Mouse (Mus musculus): Measurements from ENCODE around the gene Chia1.
"Not testable (repeated sequence)": the region's sequence is repeated elsewhere in the genome, so short reads cannot be mapped to it uniquely, and the experiment has no call there.

The Chia1 gene

DNA sequence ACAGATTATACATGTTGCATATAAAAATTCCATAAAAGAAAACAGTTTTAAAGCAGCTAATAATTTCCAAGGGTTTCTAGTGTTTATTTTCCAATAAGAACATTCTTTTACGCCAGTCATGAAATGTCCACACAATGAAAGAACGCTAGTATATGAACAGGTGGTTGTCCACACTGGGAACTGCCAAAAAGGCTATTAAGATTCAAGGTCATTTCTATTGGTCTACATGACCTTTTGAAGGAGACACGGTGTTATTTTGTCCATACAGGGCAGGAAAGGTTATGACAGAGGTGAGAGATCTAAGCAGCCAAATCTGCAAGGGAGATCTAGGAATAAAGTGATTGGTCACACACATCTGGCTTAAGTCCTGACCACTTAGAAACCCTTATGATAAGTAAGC, at the start of gene Chia1:
Gene Chia1, plus strand, starts transcription at position 301 of the 400 bp plus-strand sequence.
- in situ Hi-C loops (cut with MboI, MseI), result no loop called here

DNA sequence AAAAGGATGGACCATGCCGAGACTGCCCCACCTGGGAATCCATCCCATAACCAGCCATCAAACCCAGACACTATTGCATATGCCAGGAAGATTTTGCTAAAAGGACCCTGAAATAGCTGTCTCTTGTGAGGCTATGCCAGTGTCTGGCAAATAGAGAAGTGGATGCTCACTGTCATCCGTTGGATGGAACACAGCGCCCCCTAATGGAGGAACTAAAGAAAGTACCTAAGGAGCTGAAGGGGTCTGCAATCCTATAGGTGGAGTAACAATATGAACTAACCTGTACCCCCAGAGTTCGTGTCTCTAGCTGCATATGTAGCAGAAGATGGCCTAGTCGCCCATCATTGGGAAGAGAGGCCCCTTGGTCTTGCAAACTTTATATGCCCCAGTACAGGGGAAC, 45.3 kb upstream of the Chia1 start:
- in situ Hi-C loops (cut with MboI, MseI), result not testable (repeated sequence)

DNA sequence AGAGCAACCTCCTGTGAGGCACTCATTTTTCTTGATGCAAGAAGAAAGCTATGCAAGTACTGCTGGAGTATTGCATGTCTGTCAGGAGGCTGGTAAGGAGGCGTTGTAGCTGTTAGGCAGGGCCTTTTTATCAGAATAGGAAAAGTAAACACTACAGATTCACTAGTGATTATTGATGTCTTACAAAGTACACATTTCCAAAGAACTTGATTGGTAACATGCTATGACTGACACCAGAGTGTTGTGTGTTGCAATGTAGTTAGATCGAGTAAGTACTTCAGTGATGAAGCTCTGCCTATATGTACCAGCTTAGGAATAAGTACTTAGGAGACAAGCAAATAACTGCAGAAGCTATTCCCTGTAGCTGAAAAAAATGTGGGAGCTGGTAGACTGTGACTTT, 42.0 kb upstream of the Chia1 start:
- in situ Hi-C loops (cut with MboI, MseI), result no loop called here

DNA sequence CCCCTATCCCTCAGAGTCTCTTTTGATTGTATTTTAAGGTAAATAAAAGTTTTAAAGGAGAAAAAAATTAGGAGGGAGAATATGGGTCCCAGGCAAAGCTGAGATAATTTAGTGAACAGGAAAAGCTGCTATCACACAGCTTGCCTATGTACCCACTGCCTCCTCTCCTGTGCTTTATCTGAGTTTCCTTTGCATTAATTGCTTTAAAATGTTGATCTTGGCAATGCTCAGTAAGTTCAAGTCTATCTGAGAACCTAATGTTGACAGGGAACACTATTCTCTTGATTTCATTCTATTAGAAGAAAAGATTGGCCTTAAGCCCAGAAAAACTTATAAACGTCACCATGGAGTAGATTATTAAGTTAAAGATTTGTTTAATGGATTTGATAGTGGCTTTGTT, 38.2 kb upstream of the Chia1 start:
- in situ Hi-C loops (cut with MboI, MseI), result no loop called here

DNA sequence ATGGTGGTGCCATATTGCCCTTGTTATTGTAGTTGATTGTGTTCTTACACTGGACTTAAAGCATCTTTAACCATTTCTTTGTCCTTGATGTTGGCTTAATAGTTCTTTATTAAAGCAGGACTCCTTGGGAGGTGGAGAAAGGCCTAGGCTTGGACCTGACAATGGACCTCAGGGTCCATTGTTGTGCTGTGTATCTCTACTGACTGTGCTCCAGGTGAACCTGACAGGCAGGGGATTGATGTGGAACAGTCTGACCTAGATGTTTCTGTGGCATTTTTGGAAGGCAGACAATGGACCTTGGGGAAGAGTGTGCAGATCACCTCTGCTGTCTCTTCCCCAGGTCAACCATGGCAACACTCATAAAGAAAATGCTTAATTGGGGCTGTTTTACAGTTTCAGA, 14.0 kb downstream of the Chia1 start:
- in situ Hi-C loops (cut with MboI, MseI), result loop anchor here (5.0 kb wide), 1 partner anchor 180 kb away; no protein-coding TSS in a partner anchor

DNA sequence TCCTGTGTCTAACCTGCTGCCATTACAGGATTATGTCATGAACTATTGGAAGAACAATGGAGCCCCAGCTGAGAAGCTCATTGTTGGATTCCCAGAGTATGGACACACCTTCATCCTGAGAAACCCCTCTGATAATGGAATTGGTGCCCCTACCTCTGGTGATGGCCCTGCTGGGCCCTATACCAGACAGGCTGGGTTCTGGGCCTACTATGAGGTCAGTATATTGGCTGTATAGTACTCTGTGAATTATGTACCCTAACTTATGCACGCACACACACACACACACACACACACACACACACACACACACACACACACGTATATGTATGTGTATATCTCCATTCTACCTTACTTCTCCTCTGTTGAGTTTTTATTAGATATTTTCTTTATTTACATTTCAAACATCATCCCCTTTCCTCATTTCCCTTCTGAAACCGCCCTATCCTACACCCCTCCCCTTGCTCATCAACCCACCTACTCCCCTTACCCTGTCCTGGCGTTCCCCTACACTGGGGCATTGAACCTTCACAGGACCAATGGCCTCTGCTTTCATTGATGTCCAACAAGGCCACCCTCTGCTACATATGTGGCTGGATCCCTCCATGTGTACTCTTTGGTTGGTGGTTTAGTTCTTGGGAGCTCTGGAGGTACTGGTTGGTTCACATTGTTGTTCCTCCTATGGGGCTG, 15.9 kb downstream of the Chia1 start:
- in situ Hi-C loops (cut with MboI, MseI), result loop anchor here (5.0 kb wide), 1 partner anchor 178 kb away; no protein-coding TSS in a partner anchor

DNA sequence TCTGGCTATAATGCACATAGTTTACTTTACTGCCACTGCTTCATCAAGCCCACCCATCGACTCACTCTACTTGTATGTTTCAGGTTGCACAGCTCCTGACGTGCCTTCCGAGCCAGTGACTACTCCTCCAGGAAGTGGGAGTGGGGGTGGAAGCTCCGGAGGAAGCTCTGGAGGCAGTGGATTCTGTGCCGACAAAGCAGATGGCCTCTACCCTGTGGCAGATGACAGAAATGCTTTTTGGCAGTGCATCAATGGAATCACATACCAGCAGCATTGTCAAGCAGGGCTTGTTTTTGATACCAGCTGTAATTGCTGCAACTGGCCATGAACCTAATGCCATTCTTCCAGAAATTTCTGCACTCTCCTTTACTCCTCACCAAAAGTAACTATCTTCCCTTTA, 18.7 kb downstream of the Chia1 start:
- in situ Hi-C loops (cut with MboI, MseI), result no loop called here

DNA sequence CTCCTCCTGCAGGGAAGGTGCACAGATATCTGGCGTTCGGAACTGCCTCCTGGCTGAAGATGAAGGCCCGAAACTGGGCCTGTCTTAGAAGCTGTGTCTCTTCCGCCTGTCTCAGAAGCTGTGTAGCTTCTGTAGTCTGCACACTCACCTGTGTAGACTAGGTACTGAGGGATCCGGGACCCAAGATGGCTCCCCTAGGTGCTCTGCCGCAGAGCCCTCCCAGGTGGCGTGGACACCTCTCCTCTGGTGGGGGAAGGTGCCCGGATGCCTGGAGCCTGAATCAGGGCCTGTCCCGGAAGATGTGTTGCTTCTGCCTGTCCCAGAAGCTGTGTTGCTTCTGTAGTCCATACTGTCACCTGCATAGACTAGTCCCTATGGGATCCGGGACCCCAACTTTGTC, 31.1 kb downstream of the Chia1 start:
- in situ Hi-C loops (cut with MboI, MseI), result no loop called here

DNA sequence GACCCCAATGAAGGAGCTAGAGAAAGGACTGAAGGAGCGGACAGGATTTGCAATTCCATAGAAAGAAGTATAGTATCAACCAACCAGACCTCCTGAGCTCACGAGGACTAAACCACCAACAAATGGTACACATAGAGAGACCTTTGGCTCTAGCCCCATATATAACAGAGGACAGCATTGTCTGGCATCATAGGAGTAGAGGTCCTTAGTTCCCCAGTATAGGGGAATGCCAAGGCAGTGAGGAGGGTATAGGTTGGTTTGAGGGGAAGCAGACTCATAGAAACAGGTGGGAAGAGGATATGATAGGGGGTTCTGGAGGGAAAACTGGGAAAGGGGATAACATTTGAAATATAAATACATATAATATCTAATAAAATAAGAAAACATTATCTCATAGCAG, 41.4 kb downstream of the Chia1 start:
- in situ Hi-C loops (cut with MboI, MseI), result no loop called here

DNA sequence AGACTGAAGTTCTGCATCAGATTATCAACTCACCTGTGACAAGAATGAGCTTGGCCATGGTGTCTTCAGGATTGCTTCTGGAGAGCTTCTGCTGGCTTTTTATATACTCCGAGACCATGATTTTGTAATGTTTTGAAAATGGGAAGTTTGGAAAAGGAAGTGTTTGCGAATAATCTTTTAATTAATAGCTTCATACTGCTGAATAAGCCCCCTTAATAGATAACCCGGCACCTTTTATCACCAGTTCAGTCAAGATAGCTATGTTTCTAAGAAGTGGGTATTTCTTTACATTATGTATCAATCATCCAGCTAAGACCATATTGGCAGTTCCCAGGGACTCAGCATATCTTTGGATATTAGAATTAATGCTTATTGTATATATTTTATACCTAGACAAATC, 54.4 kb downstream of the Chia1 start, which contains the start of gene Chil3:
Gene Chil3, minus strand, starts transcription at position 101 of the 400 bp plus-strand sequence.
- in situ Hi-C loops (cut with MboI, MseI), result loop anchor here (5.0 kb wide), 1 partner anchor 50 kb away; the partner anchor contains the start of gene Chil4

DNA sequence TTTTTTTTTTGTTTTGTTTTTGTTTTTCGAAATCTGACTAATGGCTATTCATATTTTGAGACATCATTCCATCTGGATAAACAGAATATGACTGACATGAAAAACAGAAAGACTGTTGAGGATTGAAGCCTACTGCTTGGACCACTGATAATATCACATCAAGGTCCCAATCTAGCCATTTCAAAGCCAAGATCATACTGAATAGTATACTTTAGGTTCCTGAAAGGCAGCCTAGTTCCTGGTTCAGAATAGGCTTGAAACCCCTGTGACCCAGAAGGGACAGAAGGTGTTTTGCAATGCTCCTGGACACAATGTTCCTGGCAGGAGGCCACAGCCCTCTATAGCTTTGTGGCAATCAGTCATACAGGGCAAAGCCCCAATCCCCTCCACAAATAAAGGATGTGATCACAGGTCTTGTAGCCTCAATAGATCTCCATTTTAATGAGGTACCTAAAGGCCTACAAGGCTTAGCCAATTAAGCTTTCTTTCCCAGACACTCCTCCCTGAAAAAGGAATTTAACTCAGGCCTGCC, 57.6 kb downstream of the Chia1 start:
- in situ Hi-C loops (cut with MboI, MseI), result no loop called here

DNA sequence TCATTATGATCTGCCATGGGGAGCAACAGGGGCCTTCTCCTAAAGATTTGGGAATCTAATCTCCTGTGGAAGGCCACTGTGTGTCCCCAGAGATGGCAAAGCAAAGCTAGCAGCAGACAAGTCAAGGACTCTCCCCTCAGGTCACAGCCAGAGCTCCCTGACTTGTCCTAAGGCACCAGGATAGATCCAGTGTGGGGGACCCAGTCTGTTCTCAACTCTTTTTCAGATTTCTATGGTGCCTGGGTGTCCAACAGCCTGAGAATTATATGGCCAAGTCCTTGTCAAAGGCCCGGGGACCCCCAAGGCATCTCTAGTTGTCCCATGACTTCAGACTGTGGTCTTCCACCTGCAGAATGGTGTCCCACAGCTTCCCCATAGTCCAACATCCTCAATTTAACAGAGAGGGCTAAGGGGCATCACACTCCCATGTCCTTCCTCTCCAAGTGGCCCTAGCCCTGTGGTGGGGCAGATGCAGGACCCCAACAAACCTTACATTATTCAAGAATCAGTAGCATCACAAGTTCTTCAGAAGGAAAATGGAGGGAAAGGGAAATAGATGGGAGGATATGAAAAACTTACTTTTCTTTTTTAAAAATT, 58.2 kb downstream of the Chia1 start:
- in situ Hi-C loops (cut with MboI, MseI), result no loop called here

DNA sequence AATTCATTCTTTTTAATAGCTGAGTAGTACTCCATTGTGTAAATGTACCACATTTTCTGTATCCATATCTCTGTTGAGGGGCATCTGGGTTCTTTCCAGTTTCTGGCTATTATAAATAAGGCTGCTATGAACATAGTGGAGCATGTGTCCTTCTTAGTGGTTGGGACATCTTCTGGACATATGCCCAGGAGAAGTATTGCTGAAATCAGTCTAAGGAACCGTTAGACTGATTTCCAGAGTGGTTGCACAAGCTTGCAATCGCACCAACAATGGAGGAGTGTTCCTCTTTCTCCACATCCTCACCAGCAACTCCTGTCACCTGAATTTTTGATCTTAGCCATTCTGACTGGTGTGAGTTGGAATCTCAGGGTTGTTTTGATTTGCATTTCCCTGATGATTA, 59.5 kb downstream of the Chia1 start:
- in situ Hi-C loops (cut with MboI, MseI), result not testable (repeated sequence)

DNA sequence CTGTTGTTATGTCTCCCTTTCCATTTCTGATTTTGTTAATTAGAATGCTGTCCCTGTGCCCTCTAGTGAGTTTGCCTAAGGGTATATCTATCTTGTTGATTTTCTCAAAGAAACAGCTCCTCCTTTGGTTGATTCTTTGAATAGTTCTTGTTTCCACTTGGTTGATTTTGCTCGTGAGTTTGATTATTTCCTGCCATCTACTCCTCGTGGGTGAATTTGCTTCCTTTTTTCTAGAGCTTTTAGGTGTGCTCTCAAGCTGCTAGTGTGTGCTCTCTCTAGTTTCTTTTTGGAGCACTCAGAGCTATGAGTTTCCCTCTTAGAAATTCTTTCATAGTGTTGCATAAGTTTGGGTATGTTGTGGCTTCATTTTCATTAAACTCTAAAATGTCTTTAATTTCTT, 61.9 kb downstream of the Chia1 start:
- in situ Hi-C loops (cut with MboI, MseI), result not testable (repeated sequence)

DNA sequence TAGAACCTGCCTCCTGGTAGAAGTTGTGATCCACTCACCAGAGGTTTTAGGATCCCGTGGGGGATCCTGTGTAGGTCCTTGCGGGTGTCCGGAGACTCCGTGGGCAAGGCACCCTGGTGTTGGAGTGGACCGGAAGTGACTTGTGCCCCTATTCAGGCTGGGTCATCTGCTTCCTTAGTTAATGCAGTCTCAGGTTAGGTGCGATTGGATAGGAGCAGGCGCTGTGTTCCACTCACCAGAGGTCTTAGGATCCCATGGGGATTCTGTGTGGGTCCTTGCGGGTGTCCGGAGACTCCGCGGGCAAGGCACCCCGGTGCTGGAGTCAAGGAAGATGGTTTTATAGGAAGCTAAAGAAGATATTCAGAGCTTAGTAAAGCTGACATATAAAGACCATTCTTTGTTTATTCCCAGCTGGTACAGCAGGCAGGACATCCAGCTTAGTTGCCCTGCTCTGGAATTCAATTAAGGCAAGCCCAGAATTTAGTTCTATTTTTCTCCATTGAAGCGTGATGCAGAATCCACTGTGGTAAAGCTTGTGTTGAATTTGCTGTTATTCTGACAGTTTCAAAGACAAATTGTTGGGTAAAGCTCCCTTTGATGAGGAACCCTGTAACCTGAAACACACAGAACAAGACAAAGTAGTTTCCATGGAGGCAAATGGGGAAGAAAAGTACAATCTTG, 64.6 kb downstream of the Chia1 start:
- in situ Hi-C loops (cut with MboI, MseI), result no loop called here
